Mouse (Mus musculus) neural tube, embryonic 14.5 days (tissue): Measurements from ENCODE around the gene Mcm2. TPM values are rescaled to one million over a fixed set of nuclear protein-coding genes. Genes with fewer than 3 reads are reported as not detected.

Experiments used
- ATAC-seq: fragments of 200-750 bp; cut with Nextera tagmentation; 2 replicates; pipeline ENCODE4 v1.8.0; 2017; ENCODE audit warnings: low read depth, mild to moderate bottlenecking, moderate TSS enrichment, moderate library complexity
- H3K27ac ChIP-seq: fragments of 300-500 bp; sonication (generic); 2 replicates; pipeline ENCODE4 v1.5.1; 2014; ENCODE audit warnings: low read depth, mild to moderate bottlenecking, control low read depth, low read length, moderate library complexity, mixed read lengths
- H3K27me3 ChIP-seq: fragments of 300-500 bp; sonication (generic); 2 replicates; pipeline ENCODE4 v1.6.1; 2014; ENCODE audit warnings: low read length; ENCODE audit not compliant: control insufficient read depth, insufficient read depth
- H3K36me3 ChIP-seq: fragments of 300-500 bp; sonication (generic); 2 replicates; pipeline ENCODE4 v1.6.1; 2014; ENCODE audit warnings: low read length, mixed read lengths; ENCODE audit not compliant: control insufficient read depth, insufficient read depth
- H3K4me1 ChIP-seq: fragments of 300-500 bp; sonication (generic); 2 replicates; pipeline ENCODE4 v1.6.1; 2014; ENCODE audit warnings: low read length; ENCODE audit not compliant: control insufficient read depth, insufficient read depth
- H3K4me2 ChIP-seq: fragments of 300-500 bp; sonication (generic); 2 replicates; pipeline ENCODE4 v1.6.1; 2014; ENCODE audit warnings: mild to moderate bottlenecking, low read depth, low read length, control low read depth
- H3K4me3 ChIP-seq: fragments of 300-500 bp; sonication (generic); 2 replicates; pipeline ENCODE4 v1.5.1; 2014; ENCODE audit warnings: low read depth, low read length, control low read depth, mixed read lengths
- H3K9ac ChIP-seq: fragments of 300-500 bp; sonication (generic); replicated peaks from 2 replicates; pipeline ENCODE4 v1.6.1; 2014; ENCODE audit warnings: low read depth, mild to moderate bottlenecking, control low read depth, low read length, mixed read lengths
- H3K9me3 ChIP-seq: fragments of 300-500 bp; sonication (generic); 2 replicates; pipeline ENCODE4 v1.6.1; 2016; ENCODE audit warnings: low read length; ENCODE audit not compliant: control insufficient read depth
- WGBS: fragments of 180-500 bp; shearing (Covaris S2); extraction: QIAGEN DNeasy Blood & Tissue Kit; methylation state at CpG from one replicate; pipeline ENCODE4 v1.1.7; 2014; 5-methylcytosine and 5-hydroxymethylcytosine counted together
- polyA plus RNA-seq: library from polyadenylated mRNA; unstranded; fragments of >200 nt; fragmentation: Nextera tagmentation; extraction: Ambion mirVana; gene quantifications from 2 replicates; pipeline ENCODE4 v1.2.1, GENCODE M21; 2014

Mcm2 gene
- polyA plus RNA-seq, 1 experiment from 2014 or later: 15.1 TPM

GRCm38 (mm10) chr6:88855636-88856035 lies 42.9 kb downstream of the Mcm2 start:
- H3K4me3 ChIP-seq: no peak overlapping the region
- H3K4me1 ChIP-seq: 0 out of 2 replicates have a peak, but pooled peaks cover 3% of the 10 kb centered on the region
- peak; percentile 30; the same call in 1 of the 2 replicates for ATAC-seq
- no peaks in the 10 kb centered on the region for H3K27me3 ChIP-seq
- H3K4me2 ChIP-seq: no peak overlapping the region
- no peaks in the 10 kb centered on the region for H3K9me3 ChIP-seq
- WGBS: 28% methylated on average over 5 of the region's 5 CpGs
- H3K9ac ChIP-seq: no peak overlapping the region
- no peak overlapping the region for H3K27ac ChIP-seq
- H3K36me3 ChIP-seq: peaks cover 26% of the 10 kb centered on the region; the same call in 1 of the 2 replicates

DNA sequence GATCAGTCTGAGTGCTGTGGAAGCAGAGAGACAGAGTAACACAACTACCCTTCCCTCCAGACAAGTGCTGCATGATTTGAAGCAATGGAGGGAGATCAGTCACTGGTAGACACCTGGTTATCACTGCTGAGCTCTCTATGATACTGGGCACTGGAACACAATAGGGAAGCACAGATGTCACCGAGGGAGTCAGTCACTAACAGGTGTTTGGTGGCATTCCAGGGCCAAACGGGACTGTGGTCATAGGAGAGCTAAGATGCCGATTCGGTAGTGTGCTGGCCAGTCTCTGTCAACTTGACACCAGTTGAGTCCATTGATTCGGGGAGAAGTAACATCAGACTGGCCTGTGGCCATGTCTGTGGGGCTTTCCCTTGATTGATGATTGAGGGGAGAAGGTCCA lies 44.1 kb downstream of the Mcm2 start:
- ATAC-seq: no peak

GRCm38 (mm10) chr6:88850034-88850433 lies 48.5 kb downstream of the Mcm2 start:
- H3K4me3 ChIP-seq: no peak overlapping the region
- H3K27ac ChIP-seq: no peak overlapping the region
- no peaks in the 10 kb centered on the region for H3K4me1 ChIP-seq
- no peak overlapping the region for H3K4me2 ChIP-seq
- H3K36me3 ChIP-seq: peaks cover 24% of the 10 kb centered on the region; the same call in 1 of the 2 replicates
- WGBS: 86% methylated on average over 7 of the region's 7 CpGs
- no peaks in the 10 kb centered on the region for H3K27me3 ChIP-seq
- H3K9me3 ChIP-seq: no peaks in the 10 kb centered on the region
- no peak for ATAC-seq
- no peak overlapping the region for H3K9ac ChIP-seq

More for the DNA sequence above, 44.1 kb downstream of the Mcm2 start:
- Histone ChIP-seq H3K27ac (no peak overlapping the region), H3K4me1 (0 out of 2 replicates have a peak, but pooled peaks cover 3% of the 10 kb centered on the region), H3K9ac (no peak overlapping the region), H3K9me3 (no peaks in the 10 kb centered on the region), H3K4me2 (no peak overlapping the region), H3K4me3 (no peak overlapping the region), H3K36me3 (peaks cover 20% of the 10 kb centered on the region; the same call in 1 of the 2 replicates), H3K27me3 (no peaks in the 10 kb centered on the region)
- WGBS: 75% methylated on average over 5 of the region's 5 CpGs

DNA sequence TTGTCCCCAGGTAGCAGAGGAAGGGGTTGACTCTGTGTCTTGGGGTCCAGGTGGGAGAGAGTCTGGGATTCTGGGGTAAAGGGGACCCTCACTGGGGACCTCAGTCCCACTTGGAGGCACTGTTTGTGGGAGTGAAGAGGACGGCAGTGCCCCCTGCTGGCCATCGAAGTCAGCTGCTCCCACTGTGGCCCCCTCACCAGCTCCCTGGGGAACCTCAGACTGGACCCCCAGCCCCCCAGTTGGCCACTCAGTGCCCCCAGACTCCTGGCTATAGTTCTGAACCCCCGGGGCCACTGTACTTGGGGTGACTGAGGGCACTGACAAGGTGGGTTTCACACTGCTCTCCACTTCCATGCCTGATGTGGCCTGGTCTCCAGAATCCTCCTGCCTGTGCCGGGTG lies 49.3 kb downstream of the Mcm2 start:
- H3K27ac ChIP-seq: no peak overlapping the region

GRCm38 (mm10) chr6:88847571-88847970 lies 51.0 kb downstream of the Mcm2 start:
- Histone ChIP-seq H3K4me2 (no peak overlapping the region), H3K27ac (no peak overlapping the region), H3K9me3 (no peaks in the 10 kb centered on the region), H3K36me3 (peaks cover 32% of the 10 kb centered on the region; the same call in 1 of the 2 replicates), H3K4me1 (peaks cover 5% of the 10 kb centered on the region; the same call in 1 of the 2 replicates), H3K4me3 (no peak overlapping the region), H3K27me3 (no peaks in the 10 kb centered on the region), H3K9ac (no peak overlapping the region)
- ATAC-seq: no peak
- WGBS: 46% methylated on average over 2 of the region's 2 CpGs

More for the DNA sequence above, 49.3 kb downstream of the Mcm2 start:
- no peaks in the 10 kb centered on the region for H3K27me3 ChIP-seq
- no peak overlapping the region for H3K4me2 ChIP-seq
- 56% methylated on average over 4 of the region's 4 CpGs for WGBS
- no peak for ATAC-seq
- H3K4me3 ChIP-seq: no peak overlapping the region
- no peaks in the 10 kb centered on the region for H3K4me1 ChIP-seq
- H3K36me3 ChIP-seq: peaks cover 31% of the 10 kb centered on the region; the same call in 1 of the 2 replicates
- H3K9me3 ChIP-seq: no peaks in the 10 kb centered on the region
- no peak overlapping the region for H3K9ac ChIP-seq

GRCm38 (mm10) chr6:88844901-88845565 lies 53.5 kb downstream of the Mcm2 start:
- WGBS: 90% methylated on average over 7 of the region's 7 CpGs
- no peak for ATAC-seq
- no peak overlapping the region for H3K27ac ChIP-seq
- H3K27me3 ChIP-seq: no peaks in the 10 kb centered on the region
- H3K4me1 ChIP-seq: peaks cover 16% of the 10 kb centered on the region
- no peak overlapping the region for H3K4me3 ChIP-seq
- H3K9ac ChIP-seq: no peak overlapping the region
- no peaks in the 10 kb centered on the region for H3K9me3 ChIP-seq
- H3K36me3 ChIP-seq: peaks cover 32% of the 10 kb centered on the region; the same call in 1 of the 2 replicates
- H3K4me2 ChIP-seq: no peak overlapping the region

- Histone ChIP-seq H3K9me3 (no peaks in the 10 kb centered on the region), H3K9ac (no peak overlapping the region), H3K4me1 (peaks cover 17% of the 10 kb centered on the region), H3K4me3 (no peak overlapping the region), H3K27ac (0 out of 2 replicates have a peak overlapping the region, but pooled peaks have one; percentile 16), H3K27me3 (no peaks in the 10 kb centered on the region), H3K36me3 (peaks cover 27% of the 10 kb centered on the region; the same call in 1 of the 2 replicates), H3K4me2 (no peak overlapping the region)
- ATAC-seq: no peak
- WGBS: 81% methylated on average over 9 of the region's 9 CpGs
These were observed 54.5 kb downstream of the Mcm2 start for GRCm38 (mm10) chr6:88843781-88844725.

- H3K36me3 ChIP-seq: peaks cover 25% of the 10 kb centered on the region
- H3K4me3 ChIP-seq: no peak overlapping the region
These were observed 55.3 kb downstream of the Mcm2 start for GRCm38 (mm10) chr6:88843241-88843640.

More at GRCm38 (mm10) chr6:88843241-88843640, 55.3 kb downstream of the Mcm2 start:
- Histone ChIP-seq H3K4me2 (peak overlapping the region; percentile 80), H3K4me1 (peaks cover 17% of the 10 kb centered on the region), H3K27ac (peak overlapping the region; percentile 83; the same call in 1 of the 2 replicates), H3K9me3 (no peaks in the 10 kb centered on the region), H3K9ac (peak overlapping the region; percentile 57), H3K27me3 (no peaks in the 10 kb centered on the region)
- no peak for ATAC-seq
- 74% methylated on average over 7 of the region's 7 CpGs for WGBS
